In the genomic region with DNA sequence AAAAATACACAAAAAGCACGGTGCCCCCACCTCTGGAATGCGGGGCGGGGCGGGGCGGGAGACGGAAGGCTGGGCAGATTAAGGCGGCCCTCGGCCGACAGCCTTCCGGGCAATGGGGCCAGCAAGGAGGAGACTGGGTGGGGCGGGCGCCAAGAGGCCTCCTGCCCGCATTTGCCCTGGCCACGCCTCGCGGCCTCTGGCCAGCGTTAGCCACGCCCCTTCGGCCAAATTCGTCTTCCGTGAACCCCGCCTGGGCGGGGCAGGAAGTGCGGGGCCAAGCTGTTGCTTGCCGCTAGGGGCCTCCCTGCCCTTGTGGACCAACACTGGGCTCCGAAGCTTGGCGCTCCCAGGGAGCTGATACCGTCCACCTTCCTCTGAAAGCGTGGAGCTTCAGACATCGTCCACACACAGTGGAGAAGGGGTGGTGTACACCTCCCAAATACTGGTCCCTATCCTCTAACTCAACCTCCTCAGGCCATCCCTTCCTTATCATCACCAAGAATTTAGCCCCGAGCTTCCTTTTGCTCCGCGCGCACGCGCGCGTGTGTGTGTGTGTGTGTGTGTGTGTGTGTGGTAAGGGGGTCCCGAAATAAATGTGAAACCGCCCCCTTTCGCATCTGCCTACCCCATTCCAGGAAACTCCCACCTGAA, we compare ENCODE assay signal across 8 mouse cellular contexts. TPM values are rescaled to one million over a fixed set of nuclear protein-coding genes. Genes with fewer than 3 reads are reported as not detected.
A peak's percentile ranks its signal among the peaks of the same experiment; 100 is the strongest.
DNase-seq lines count a peak whose midpoint lies in the region; ATAC-seq and TF ChIP-seq lines count a peak whose summit lies in the region.

No protein-coding gene starts in this region.

- TF ChIP-seq CTCF in Patski (IDR thresholded peaks at IDR 0.05), result no peak

- peaks cover 28% of the 10 kb centered on the region for H3K4me1 ChIP-seq in hindbrain, embryonic 15.5 days (replicated peaks)

- WGBS in hindbrain, embryonic 15.5 days, result 0% methylated on average over 37 of the region's 41 CpGs

- peaks cover 4% of the 10 kb centered on the region; the same call in 1 of the 2 replicates for H3K36me3 ChIP-seq in hindbrain, embryonic 15.5 days

- DNase-seq in Patski (ENCODE audit: low read depth, low spot score), result peak; percentile 86
- DNase-seq in cerebellum, postnatal 25 days, result peak; percentile 95 to 98
- peak; percentile 81 to 84 for DNase-seq in frontal cortex, postnatal 25 days (ENCODE audit: low spot score in 2 of 2)
- peak; percentile 88 for DNase-seq in left cerebral cortex, adult 11 months (ENCODE audit: low spot score)
- peak; percentile 100 for DNase-seq in lung, postnatal 4 days
- DNase-seq in retina, postnatal 7 days (ENCODE audit: low read depth, low spot score), result peak; percentile 91
- peak; percentile 97 for DNase-seq in urinary bladder, adult 2 months (ENCODE audit: low spot score)

- peak overlapping the region; percentile 55 for H3K4me3 ChIP-seq in hindbrain, embryonic 15.5 days

- H3K9me3 ChIP-seq in hindbrain, embryonic 15.5 days, result no peaks in the 10 kb centered on the region

- ATAC-seq in Patski, result peak; percentile 92
- ATAC-seq in hindbrain, embryonic 15.5 days (ENCODE audit: low FRiP score, low read depth), result peak; percentile 87

- H3K27ac ChIP-seq in hindbrain, embryonic 15.5 days (replicated peaks), result peak overlapping the region; percentile 62

- peak overlapping the region; percentile 48 for H3K9ac ChIP-seq in hindbrain, embryonic 15.5 days

- in situ Hi-C loops in Patski (cut with MboI; ENCODE audit: low pct_unique_long_range_greater_than_20kb), result loop anchor here (5.0 kb wide), 1 partner anchor 50 kb away; no protein-coding TSS in a partner anchor

- H3K4me2 ChIP-seq in hindbrain, embryonic 15.5 days, result peak overlapping the region; percentile 96

- POLR2A ChIA-PET in Patski (lab: Charles Lee), result interaction anchor here (0.7 to 1.4 kb wide), 7 partner anchors 10 to 83 kb away, joined by 3 to 5 read pairs (median 4); no protein-coding TSS in a partner anchor

- H3K27me3 ChIP-seq in Patski, result no peaks in the 10 kb centered on the region
- no peaks in the 10 kb centered on the region for H3K27me3 ChIP-seq in hindbrain, embryonic 15.5 days

- CTCF ChIA-PET in Patski (lab: Charles Lee), result interaction anchor here (0.8 to 1.6 kb wide), 10 partner anchors 9 to 58 kb away, joined by 3 to 17 read pairs (median 3); a partner anchor contains a TSS

RNA-seq across cellular contexts. Expression of a gene that starts 6.1 kb away (rescaled TPM):
- polyA plus RNA-seq in Patski (2021), result 81.9 TPM
- polyA plus RNA-seq in hindbrain, embryonic 15.5 days (2015; fragmentation: Nextera tagmentation; extraction: Ambion mirVana), result 19.3 and 19.5 TPM in 2 replicates
- 93.7 and 117 TPM in 2 replicates for polyA plus RNA-seq in urinary bladder, adult 2 months (2012; rRNA removed)

RNA-seq across cellular contexts. Expression of a gene that starts 11.8 kb away (rescaled TPM):
- 0.13 TPM for polyA plus RNA-seq in Patski (2021)
- polyA plus RNA-seq in hindbrain, embryonic 15.5 days (2015; fragmentation: Nextera tagmentation; extraction: Ambion mirVana), result 0.12 and 0.24 TPM in 2 replicates
- 0.07 and 0.10 TPM in 2 replicates for polyA plus RNA-seq in urinary bladder, adult 2 months (2012; rRNA removed)

RNA-seq across cellular contexts. Expression of a gene that starts 22.4 kb away (rescaled TPM):
- 0.10 TPM for polyA plus RNA-seq in Patski (2021)
- 2.9 and 3.4 TPM in 2 replicates for polyA plus RNA-seq in hindbrain, embryonic 15.5 days (2015; fragmentation: Nextera tagmentation; extraction: Ambion mirVana)
- polyA plus RNA-seq in urinary bladder, adult 2 months (2012; rRNA removed), result 13.2 and 16.5 TPM in 2 replicates

RNA-seq across cellular contexts. Expression of a gene that starts 35.5 kb away (rescaled TPM):
- 2.2 TPM for polyA plus RNA-seq in Patski (2021)
- polyA plus RNA-seq in hindbrain, embryonic 15.5 days (2015; fragmentation: Nextera tagmentation; extraction: Ambion mirVana), result 1.1 and 2.4 TPM in 2 replicates
- 2.7 and 2.9 TPM in 2 replicates for polyA plus RNA-seq in urinary bladder, adult 2 months (2012; rRNA removed)

Comparison
In these comparisons a context has a peak if more than half of its experiments do, and no peak if none do; other contexts are left out.
1. Peak in every context shown above with its lines: DNase-seq, ATAC-seq, H3K4me3 ChIP-seq and H3K27ac ChIP-seq.